Mouse (Mus musculus): ENCODE data around the gene Scand1.

The Scand1 gene

DNA sequence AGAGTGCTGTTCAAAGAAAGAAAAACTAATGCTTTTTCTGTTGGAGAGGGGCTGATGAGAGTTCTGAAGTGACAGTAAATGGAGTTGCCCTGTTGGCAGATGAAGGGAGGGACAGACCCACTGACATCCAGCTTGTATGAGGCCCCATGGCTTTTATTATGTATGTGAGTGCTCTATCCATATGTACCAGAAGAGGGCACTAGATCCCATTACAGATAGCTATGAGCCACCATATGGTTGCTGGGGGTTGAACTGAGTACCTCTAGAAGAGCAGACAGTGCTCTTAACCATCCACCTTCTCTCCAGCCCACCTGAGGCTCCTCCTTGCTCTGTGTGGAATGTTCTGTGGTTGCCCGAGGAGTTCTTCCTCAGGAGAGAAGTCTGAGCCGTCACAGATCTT is 6.7 kb downstream of the Scand1 start:
- DNase-seq: no peak

DNA sequence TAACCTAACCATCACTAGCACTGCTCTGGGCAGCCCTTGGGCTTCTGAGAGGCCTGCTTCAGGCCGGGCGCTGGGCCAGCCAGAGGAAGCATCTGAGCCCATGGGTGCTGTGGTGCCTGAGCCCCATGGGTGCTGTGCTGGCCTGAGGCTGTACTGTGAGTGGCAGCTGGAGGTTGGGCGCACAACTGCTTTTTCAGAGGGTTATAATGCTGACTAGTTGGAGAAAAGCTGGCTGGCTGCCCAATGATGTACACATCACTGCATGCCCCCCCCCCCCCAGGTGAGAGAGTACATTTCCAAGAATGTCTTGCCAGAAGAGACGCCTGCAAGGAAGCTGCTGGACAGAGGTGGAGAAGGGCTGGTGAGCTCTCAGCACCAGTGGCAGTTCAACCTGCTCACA is 8.2 kb downstream of the Scand1 start:
- DNase-seq: peak; percentile 55 to 58

DNA sequence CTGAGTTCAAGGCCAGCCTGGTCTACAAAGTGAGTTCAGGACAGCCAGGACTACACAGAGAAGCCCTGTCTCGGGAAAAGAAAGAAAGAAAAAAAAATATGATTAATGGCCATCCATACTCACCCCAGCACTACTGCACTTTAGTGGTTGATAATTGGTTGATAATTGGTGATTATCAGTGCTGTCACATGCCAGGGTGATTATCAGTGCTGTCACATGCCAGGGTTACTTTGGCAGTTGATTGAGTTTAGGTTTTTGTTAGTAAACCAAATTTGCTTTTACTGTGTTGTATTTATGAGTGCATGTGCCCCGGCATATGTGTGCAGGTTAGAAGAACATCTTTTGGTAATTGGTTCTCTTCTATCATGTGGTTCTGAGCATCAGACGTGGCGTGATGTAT is 10.4 kb downstream of the Scand1 start:
- no peak for DNase-seq

DNA sequence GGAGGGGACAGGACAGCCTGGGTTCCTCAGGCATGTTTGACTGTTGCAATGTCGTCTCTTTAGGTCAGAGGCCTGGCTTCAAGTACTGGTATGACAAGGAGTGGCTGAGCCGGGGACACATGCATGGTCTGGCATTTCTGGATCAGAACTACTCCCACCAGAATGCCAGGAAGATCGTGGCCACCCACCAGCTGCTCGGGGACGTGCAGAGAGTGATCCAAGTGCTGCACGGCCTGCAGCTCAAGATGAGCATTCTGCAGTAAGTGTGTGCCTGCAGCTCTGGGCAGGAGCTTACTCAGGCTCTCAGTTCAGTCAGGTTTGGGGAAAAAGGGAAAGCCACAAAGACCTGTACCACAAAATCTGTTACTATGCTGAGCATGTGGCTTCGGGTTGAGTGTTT is 14.0 kb downstream of the Scand1 start:
- DNase-seq: no peak

DNA sequence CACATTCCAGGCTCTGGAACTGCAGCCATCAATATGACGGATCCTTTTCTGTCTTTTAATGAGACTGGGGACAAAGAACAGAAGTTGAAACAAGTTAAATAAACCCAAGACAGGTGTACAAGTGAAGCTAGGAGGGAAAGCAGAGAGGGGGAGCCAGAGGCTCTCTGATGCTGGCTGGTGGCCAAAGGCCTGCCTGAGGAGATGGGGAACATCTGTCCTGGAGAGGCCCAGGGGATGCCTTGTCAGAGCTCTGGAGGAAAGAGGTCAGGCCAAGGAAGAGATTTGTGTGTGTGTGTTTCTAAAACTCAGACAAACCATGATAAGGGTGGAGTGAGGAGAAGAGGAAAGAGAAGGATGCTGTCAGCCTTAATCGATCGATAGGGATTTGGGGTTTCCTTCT is 14.9 kb downstream of the Scand1 start:
- peak; percentile 42 to 65 for DNase-seq

DNA sequence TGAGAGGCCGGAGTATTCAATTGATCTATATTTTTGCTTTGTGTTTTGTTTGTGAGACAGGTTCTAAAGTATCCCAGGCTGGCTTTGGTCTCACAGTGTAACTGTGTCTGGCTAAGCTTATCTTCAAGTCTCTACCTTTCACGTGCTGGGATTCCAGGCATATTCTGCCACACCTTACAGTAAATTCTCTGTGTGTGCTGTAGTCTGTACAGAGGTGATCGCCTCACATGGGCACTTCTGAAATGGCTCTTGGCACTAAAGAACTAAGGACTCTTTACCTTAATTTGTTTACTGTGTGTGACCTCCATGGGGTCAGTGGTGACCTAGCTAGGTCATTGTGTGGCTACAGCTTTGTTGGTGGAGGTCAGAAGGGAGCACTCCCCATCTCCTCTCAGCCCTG is 16.3 kb downstream of the Scand1 start:
- DNase-seq: no peak

DNA sequence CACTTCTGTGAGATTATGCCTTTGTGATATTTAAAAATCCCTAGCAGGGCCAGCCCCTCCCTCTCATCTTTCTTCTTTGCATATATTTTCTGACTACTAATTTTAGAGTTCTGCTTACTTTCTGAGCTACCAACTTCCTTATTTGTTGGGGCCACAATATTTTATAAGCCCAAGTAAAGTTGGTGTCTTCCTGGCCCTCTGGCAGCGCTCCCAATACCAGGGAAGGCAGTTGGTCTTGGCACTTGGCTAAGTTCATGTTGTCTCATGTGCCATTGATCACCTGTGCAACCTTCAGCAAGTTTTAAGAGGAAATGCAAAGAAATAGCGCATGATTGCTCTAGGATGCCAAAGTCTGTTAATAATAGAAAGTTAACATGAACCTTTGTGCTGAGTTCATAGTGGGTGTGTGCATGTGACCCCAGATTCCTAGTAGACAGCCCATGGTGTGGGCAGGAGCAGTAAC is 16.9 kb downstream of the Scand1 start:
- peak; percentile 80 to 82 for DNase-seq

DNA sequence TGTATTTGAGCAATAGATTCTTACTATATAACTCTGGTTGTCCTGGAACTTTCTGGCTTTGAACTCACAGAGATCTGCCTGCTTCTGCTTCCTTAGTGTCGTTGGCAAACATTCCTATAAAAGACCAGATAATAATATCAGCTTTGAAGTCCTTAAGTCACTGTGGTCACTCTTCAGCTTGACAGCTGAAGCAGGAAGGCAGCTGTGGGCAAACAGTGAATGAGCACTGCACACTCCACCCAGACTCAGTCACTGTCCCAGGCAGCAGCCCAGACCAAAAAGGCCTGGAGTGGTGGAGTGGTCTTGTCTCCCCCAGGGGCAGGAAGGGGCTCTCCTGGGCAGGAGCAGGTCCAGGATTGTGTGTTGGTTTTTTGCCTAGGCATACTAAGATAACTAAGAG is 20.5 kb downstream of the Scand1 start:
- no peak for DNase-seq

DNA sequence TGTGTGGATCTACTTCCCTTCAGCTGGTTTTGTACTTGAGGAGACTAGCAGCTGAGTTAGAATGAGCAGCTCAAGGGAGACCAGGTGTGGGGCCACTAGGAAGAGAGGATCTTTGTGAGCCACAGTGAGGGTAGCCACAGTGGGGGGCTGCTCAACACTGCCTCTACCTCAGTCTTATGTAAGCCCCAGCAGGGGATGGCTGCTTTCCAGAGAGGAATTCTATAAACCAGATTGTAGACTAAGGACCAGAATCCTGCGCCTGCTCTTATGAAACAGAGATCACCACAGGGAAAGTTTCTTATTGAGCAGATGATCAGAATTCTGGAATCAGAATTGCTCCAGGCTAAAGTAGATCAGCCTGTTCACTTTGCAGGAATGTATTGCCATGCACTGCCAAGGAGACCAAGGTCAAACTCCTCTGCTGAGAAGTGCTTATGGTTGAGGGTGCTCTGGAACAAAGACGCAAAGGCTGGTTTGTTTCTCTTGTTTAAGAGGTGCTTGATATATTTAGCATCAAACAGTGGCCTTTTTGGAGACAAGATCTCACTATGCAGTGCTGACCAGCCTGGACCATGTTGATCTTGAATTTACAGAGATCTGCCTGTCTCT is 22.8 kb downstream of the Scand1 start:
- DNase-seq: peak in 1 of 2 experiments; percentile 39

DNA sequence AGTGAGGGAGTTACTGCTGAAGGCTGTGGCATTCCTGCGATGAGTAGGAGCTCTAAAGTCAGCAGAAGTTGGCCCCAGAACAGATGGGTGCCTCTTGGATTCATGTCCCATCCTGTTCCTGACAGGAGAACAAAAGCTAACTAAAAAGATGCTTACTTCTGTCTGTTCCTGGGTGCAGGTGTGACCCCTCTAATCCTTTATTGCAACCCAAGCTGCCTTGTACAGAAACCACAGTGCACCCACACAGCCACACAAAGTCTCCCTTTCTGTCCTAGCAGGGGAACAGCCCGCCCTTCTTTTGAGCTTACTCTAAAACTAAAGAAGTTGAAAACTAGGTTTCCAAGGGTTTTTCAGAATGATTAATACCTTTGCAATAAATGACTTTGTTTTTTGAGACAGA is 24.3 kb downstream of the Scand1 start:
- no peak for DNase-seq

DNA sequence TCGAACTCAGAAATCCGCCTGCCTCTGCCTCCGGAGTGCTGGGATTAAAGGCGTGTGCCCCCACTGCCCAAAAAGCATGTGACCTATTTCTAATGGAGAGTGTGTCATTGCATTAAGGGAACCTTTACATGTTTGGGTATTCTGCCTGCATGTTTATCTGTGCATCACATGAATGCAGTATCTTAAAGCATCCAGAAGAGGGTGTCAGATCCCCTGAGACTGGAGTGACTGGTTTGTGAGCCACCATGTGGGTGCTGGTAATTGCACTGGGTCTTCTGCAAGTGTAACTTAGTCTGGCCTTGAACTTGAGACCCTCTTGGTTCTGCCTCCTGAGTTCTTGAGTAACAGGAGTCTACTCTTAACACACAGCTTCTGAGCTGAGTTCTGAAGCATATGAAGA is 25.8 kb downstream of the Scand1 start:
- DNase-seq: no peak

DNA sequence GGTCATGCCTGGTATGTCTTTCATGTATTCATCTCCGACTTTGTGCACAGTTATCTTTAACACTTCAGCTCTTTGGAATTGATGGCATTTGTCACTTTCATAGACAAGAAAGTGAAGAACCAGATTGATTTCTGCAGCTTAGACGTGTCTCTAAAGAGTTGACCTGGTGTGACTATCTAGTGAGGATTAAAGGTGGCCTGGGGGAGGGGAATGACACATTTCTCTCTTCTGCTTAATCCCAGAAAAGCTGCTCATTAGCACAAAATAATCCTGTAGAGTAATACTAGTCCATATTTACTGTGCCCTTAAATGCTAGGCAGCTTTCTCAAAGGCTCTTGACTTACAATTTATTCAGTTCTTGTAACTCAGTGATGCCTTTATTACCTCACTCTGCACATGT is 27.3 kb downstream of the Scand1 start:
- no peak for DNase-seq

DNA sequence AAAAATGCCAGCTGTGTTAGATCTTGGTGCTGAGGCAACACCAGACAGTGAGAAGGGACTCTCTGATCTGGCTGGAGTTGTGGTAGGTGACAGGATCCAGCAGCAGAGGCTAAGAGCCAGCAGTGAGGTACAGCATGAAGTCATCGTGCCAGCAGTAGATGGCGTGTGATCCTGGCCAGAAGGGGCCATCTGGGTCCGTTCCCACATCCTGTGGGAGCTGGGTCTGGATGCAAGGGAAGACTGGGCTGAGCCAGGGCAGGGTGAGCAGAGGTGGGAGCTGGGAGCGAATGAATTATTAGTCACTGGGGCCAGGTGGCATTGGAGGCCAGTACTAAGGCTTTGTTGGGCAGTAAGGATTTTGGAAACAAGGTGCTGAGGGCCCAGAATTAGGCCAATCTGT is 31.3 kb downstream of the Scand1 start:
- DNase-seq: no peak

DNA sequence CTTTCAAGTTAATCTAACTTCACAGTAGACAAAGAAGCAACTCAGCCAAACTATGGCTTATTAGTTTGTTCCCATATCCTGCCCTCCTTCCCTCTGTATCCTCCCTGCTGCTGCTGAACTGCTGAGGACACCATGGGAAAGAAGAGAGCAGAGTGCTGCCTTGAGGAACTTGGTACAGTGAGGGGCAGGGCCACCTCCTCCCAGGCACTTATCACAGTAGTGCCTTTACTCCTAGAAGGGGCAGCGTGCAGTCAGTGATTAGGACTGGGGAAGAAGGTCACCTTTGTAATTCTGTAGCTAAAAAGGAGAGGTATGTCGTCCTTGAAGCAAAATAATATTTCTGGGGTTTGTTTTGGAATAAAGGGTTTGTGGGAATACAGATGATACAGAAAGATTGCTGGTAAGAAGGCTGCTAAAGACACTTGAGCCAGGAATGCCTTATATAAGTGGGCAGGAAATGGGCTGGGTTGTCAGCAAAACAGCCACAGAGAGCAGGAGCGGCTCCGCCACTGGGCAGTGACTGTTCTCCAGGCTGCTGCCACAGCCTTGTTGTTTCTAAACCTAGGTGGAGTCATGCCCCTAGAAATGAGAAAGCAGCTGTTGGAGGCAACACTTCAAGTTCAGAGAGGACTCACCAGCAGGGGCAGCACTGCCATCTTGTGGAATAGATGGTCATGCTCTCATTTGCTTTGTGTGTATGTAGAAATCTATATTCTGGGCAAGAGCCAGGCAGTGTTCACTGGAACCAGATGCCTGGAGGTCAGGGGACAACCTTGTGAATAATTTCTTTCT is 34.1 kb downstream of the Scand1 start:
- peak; percentile 92 to 93 for DNase-seq

DNA sequence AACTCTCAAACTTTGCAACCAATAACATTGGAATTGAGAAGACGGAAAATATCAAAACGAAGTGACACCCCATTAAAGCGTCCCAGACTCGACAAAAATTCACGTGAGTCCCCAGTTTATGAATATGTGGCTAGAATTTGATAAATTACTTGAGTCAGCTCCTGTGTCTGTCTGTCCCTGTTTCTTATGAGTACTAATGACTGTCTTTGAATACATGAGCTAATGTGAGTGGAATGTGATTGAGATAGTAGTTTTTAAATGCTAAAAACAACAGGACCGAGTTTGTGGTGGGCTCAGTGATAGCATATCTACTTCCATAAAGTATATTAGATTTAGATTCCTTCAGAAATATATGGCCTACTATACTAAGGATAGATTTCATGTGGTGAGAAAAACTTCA is 40.0 kb downstream of the Scand1 start:
- no peak for DNase-seq

DNA sequence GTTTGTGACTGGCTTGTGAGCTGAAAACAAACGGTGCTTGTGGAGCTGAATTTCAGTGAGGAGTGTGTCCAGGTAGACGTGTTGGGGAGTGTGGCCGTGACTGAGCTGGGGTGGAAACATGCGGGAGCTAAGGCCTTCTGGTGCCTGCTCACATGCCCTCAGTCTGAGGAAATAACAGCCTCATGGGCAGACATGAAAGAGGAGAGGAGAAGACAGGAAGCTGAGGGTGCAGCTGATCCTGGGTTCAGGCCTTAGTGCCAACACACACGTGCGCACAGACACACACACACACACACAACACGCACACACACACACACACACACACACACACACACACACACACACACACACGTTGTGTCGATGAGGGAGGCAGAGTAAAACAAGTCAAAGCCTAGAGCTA is 44.9 kb downstream of the Scand1 start:
- no peak for DNase-seq

DNA sequence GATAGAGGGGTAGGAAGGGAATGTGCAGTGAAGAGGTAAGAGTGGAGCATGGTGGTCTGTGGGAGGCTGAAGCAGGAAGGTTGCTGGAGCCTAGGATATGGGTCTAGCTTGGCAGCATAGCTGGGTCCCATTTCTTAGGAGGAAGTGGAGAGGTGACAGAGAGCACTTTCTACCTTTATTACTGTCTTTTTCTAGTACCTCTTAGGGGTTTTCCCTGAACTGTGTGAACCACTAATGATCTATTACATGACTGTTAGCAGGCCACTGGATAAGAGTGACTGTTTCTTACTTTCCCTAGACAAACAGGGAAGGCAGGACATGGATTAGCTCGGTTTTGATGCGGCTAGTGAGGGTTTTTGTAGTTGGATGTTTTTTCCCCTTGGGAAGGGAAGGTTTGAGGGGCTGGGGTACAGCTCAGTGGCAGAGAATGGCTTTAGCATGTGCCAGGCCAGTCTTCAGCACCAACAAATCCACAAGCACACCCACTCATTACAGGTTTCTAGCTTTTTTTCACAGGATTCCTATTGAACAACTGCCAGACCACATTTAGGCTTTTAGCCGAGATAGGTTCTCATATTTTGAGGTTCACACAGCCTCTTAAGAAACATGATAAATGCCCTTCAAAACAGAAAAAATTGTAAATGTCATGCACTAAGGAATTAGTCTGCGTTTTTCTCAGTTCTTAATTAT is 49.2 kb downstream of the Scand1 start:
- no peak for DNase-seq

Measured in kidney, postnatal 36 days (tissue).